Mouse (Mus musculus): Measurements from ENCODE around the gene Mgme1. TPM values are rescaled to one million over a fixed set of nuclear protein-coding genes. Genes with fewer than 3 reads are reported as not detected.
A peak's percentile ranks its signal among the peaks of the same experiment; 100 is the strongest.

Gene Mgme1
- polyA plus RNA-seq, 1 experiment from 2014 or later = 12.5 TPM

DNA sequence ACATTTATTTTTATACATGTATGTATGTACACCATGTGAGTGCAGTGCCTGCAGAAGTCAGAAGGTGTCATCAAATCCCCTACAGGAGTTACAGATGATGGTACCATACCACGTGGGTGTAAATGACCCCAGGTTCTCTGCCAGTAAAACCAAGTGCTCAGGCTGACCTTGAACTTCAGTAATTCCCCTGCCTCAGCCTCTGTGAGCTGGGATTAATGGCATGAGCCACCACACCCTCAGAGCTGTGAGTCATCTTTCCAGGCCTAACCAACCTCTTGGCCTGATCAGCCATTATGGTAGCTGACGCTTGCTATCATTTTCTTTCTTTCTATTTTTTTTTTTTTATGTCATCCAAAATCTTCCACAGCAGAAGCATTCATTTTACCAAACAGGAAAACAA lies 40.9 kb downstream of the Mgme1 start:
- DNase-seq (ENCODE audit: low spot score) = no peak
- no peaks in the 10 kb centered on the region for H3K27me3 ChIP-seq (replicated peaks; ENCODE audit: control insufficient read depth, insufficient read depth, low read length)
- H3K4me3 ChIP-seq (ENCODE audit: low read depth, low read length) = no peak overlapping the region
- 92% methylated on average over 2 of the region's 2 CpGs for WGBS
- H3K27ac ChIP-seq (ENCODE audit: low read depth, low read length) = no peak overlapping the region
- H3K4me2 ChIP-seq (ENCODE audit: low read length) = no peak overlapping the region
- no peaks in the 10 kb centered on the region for H3K9me3 ChIP-seq (replicated peaks; ENCODE audit: control insufficient read depth, low read length)
- no peak for ATAC-seq
- no peak overlapping the region for H3K9ac ChIP-seq (ENCODE audit: low read length)
- H3K36me3 ChIP-seq (ENCODE audit: control insufficient read depth, insufficient read depth, low read length) = no peaks in the 10 kb centered on the region
- no peaks in the 10 kb centered on the region for H3K4me1 ChIP-seq (ENCODE audit: control insufficient read depth, insufficient read depth, low read length)

DNA sequence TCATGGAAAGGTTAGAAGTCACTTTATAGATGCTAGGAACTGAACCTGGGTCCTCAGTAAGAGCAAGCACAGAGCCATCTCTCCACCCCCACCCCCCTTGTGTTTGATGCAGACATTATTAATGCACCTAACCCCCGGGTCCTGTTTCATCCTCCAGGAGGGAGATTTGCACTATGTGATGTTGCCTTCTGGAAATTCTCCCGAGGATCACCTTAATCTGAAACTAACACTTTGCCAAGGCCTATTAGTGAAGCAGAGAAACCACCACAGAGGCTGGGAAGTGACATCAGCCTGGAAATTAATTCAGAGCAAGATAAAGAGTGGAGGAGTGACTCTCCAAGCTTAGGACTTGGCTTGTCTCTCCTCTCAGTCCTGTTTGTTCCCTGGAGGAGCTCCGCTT lies 53.8 kb downstream of the Mgme1 start:
- Histone ChIP-seq H3K36me3 (ENCODE audit: control insufficient read depth, insufficient read depth, low read length) (no peaks in the 10 kb centered on the region), H3K27me3 (replicated peaks; ENCODE audit: control insufficient read depth, insufficient read depth, low read length) (peaks cover 6% of the 10 kb centered on the region; the same call in 1 of the 2 replicates), H3K9me3 (replicated peaks; ENCODE audit: control insufficient read depth, low read length) (no peaks in the 10 kb centered on the region), H3K4me2 (ENCODE audit: low read length) (no peak overlapping the region), H3K27ac (ENCODE audit: low read depth, low read length) (no peak overlapping the region), H3K4me3 (ENCODE audit: low read depth, low read length) (no peak overlapping the region), H3K4me1 (ENCODE audit: control insufficient read depth, insufficient read depth, low read length) (no peaks in the 10 kb centered on the region), H3K9ac (ENCODE audit: low read length) (no peak overlapping the region)
- DNase-seq (ENCODE audit: low spot score) (no peak), ATAC-seq (no peak)
- WGBS = 59% methylated on average over 3 of the region's 3 CpGs

DNA sequence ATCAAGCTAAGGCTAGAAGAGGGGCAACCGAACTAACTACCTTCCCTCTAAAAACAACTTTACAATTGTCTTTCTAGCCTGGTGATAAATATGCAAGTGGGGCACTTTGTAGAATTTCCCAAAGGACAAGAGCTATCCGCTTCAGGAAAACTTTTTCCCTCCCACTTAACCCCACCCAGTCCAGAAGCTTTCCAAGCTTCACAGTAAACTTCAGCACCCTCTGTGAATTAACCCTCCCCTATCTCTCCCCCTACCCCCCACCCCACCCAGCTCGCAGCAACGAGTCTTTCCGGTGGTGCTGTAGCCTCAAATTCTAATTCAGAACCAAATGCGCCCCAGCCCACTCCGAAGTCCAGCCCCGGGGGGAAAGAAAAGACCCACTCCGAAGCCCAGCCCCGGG lies 59.0 kb downstream of the Mgme1 start:
- ATAC-seq = no peak

DNA sequence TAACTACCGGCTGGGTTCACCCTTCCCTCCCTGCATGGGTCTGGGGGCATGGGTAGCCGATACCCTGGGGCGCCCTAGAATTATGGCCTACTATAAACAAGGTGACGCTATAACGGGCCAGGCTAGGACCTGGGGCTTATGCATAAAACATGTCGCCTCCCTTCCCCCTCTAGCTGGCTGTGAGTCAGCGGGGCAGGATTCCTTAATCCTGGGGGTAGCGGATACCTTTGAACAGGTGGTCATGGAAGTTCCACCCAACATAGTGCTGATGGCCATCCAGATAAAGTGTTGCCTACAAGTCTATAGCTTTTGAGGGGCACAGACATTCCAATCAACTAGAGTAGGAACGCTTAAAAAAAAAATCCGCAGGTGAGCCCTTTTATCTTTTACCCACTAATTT lies 59.5 kb downstream of the Mgme1 start:
- DNase-seq (ENCODE audit: low spot score) (no peak), ATAC-seq (no peak)
- Histone ChIP-seq H3K36me3 (ENCODE audit: control insufficient read depth, insufficient read depth, low read length) (no peaks in the 10 kb centered on the region), H3K4me2 (ENCODE audit: low read length) (no peak overlapping the region), H3K9ac (ENCODE audit: low read length) (no peak overlapping the region), H3K27ac (ENCODE audit: low read depth, low read length) (no peak overlapping the region), H3K27me3 (replicated peaks; ENCODE audit: control insufficient read depth, insufficient read depth, low read length) (peaks cover 57% of the 10 kb centered on the region), H3K9me3 (replicated peaks; ENCODE audit: control insufficient read depth, low read length) (no peaks in the 10 kb centered on the region), H3K4me3 (ENCODE audit: low read depth, low read length) (no peak overlapping the region), H3K4me1 (ENCODE audit: control insufficient read depth, insufficient read depth, low read length) (peaks cover 16% of the 10 kb centered on the region)
- 3% methylated on average over 10 of the region's 10 CpGs for WGBS

More for the DNA sequence above, 59.0 kb downstream of the Mgme1 start:
- no peak for DNase-seq (ENCODE audit: low spot score)
- Histone ChIP-seq H3K4me3 (ENCODE audit: low read depth, low read length) (no peak overlapping the region), H3K9ac (ENCODE audit: low read length) (no peak overlapping the region), H3K4me2 (ENCODE audit: low read length) (no peak overlapping the region), H3K27me3 (replicated peaks; ENCODE audit: control insufficient read depth, insufficient read depth, low read length) (peaks cover 55% of the 10 kb centered on the region), H3K9me3 (replicated peaks; ENCODE audit: control insufficient read depth, low read length) (no peaks in the 10 kb centered on the region), H3K27ac (ENCODE audit: low read depth, low read length) (no peak overlapping the region), H3K36me3 (ENCODE audit: control insufficient read depth, insufficient read depth, low read length) (no peaks in the 10 kb centered on the region), H3K4me1 (ENCODE audit: control insufficient read depth, insufficient read depth, low read length) (peaks cover 16% of the 10 kb centered on the region)
- 4% methylated on average over 10 of the region's 10 CpGs for WGBS

DNA sequence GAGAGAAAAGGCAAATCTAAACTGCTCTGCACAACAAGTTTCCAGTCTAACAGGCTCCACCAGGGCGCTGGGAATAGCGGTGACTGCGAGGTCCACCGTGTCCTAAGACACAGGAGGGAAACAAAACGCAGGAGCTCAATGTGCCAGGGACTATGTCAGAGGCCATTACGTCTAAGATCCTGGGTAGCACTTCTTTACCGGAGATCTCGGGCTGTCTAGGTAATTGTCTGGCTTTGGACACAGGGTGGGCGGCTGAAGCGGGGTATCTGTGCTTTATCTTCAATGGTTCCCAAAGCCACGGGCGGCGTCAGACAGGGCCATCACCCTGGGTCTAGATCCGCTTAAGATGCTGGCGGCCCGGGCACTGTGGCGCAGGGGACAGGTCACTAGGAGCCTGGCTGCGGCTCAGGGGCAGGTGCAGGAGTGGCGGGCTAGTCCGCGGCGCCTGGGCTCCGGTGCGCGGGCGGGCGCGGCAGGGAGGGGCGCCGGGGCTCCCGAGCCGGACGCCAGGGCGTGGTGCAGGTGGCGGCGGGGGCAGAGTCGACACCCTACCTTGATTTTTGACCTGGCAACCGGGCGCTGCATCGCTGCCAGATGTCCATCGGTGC lies 60.0 kb downstream of the Mgme1 start:
- H3K27me3 ChIP-seq (replicated peaks; ENCODE audit: control insufficient read depth, insufficient read depth, low read length) = peaks cover 60% of the 10 kb centered on the region
- H3K9ac ChIP-seq (ENCODE audit: low read length) = peak overlapping the region; percentile 52
- H3K36me3 ChIP-seq (ENCODE audit: control insufficient read depth, insufficient read depth, low read length) = no peaks in the 10 kb centered on the region
- peak overlapping the region; percentile 46 for H3K4me3 ChIP-seq (ENCODE audit: low read depth, low read length)
- peak overlapping the region; percentile 91 for H3K4me2 ChIP-seq (ENCODE audit: low read length)
- H3K4me1 ChIP-seq (ENCODE audit: control insufficient read depth, insufficient read depth, low read length) = peaks cover 16% of the 10 kb centered on the region
- H3K27ac ChIP-seq (ENCODE audit: low read depth, low read length) = no peak overlapping the region
- ATAC-seq (0 out of 2 replicates have a peak, but pooled peaks have one; percentile 8), DNase-seq (ENCODE audit: low spot score) (peak; percentile 10)
- no peaks in the 10 kb centered on the region for H3K9me3 ChIP-seq (replicated peaks; ENCODE audit: control insufficient read depth, low read length)
- under 1% methylated on average over 40 of the region's 41 CpGs for WGBS

Other genes with a start within 250 kb of the Mgme1 start
- gene Banf2, start 237.6 kb upstream of the Mgme1 start, polyA plus RNA-seq (2014; fragmentation: Nextera tagmentation; extraction: Ambion mirVana) = not detected in 2 replicates
- 61.7 and 64.5 TPM in 2 replicates for gene Snx5, start 243 bp downstream of the Mgme1 start, polyA plus RNA-seq (2014; fragmentation: Nextera tagmentation; extraction: Ambion mirVana)
- gene Ovol2, start 61.5 kb downstream of the Mgme1 start, polyA plus RNA-seq (2014; fragmentation: Nextera tagmentation; extraction: Ambion mirVana) = not detected in 2 replicates
- 21.0 and 22.0 TPM in 2 replicates for gene Kat14, start 98.3 kb downstream of the Mgme1 start, polyA plus RNA-seq (2014; fragmentation: Nextera tagmentation; extraction: Ambion mirVana)
- 0.47 and 0.71 TPM in 2 replicates for gene Pet117, start 98.3 kb downstream of the Mgme1 start, polyA plus RNA-seq (2014; fragmentation: Nextera tagmentation; extraction: Ambion mirVana)